In the genomic region with DNA sequence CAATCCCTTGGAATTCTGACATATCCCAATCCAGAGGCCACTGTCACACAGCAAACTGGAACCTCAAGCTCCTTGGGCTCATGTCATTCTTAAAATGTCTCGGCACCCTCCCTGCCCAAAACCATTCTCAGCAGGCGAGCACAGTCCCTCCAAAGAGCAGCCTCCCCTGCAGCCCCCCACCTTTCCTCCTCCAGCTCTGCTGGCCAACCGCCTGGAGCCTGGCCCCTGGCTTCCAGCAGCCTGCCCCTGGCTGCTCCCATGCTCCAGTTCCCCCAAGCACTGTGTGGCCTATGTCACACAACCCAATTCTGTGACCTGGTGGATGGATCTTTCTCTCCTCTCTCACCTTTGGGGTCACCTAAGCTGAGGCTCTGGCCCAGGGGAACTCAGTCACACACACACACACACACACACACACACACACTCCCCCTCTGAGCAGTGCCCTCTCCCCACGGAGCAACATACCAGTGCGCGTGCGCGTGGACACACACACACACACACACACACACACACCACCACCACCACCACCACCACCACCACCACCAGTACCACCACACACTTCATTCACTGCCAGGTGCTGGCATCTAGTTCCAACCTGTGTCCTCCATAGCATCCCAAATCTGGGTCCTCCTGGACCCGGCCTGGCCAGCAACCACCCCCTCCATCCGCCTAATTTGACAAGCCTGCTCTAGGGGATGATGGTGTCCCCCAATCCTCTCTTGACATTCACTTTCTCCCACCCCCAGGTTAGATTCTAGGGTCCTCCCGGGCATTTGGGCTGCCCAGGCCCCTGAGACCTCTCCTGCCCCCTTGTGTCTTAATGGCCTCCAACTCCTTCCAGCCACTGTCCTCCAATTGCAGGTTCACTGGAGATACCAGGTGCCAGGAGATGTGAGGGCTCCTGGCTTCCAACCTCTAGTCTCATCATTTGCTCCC, we compare ENCODE assay signal across 8 mouse cellular contexts. TPM values are rescaled to one million over a fixed set of nuclear protein-coding genes. Genes with fewer than 3 reads are reported as not detected.
DNase-seq lines count a peak whose midpoint lies in the region; ATAC-seq and TF ChIP-seq lines count a peak whose summit lies in the region.

No protein-coding gene starts in this region.

- peaks cover 14% of the 10 kb centered on the region for H3K4me1 ChIP-seq in testis, adult 2 months (ENCODE audit: control insufficient read depth, insufficient read depth, low read length)
- H3K4me1 ChIP-seq in limb, embryonic 12.5 days (replicated peaks) = peaks cover 31% of the 10 kb centered on the region
- no peaks in the 10 kb centered on the region; the same call in 1 of the 2 replicates for H3K4me1 ChIP-seq in stomach, postnatal 0 days (replicated peaks; ENCODE audit: control insufficient read depth, insufficient read depth)

- peak overlapping the region; percentile 78 for H3K4me2 ChIP-seq in limb, embryonic 12.5 days
- H3K4me2 ChIP-seq in stomach, postnatal 0 days (replicated peaks; ENCODE audit: low read depth) = peak overlapping the region; percentile 63

- no peak for TF ChIP-seq EP300 in stomach, postnatal 0 days (optimal IDR thresholded peaks at IDR 0.05)

- no peak overlapping the region for H3K27ac ChIP-seq in testis, adult 2 months (ENCODE audit: control insufficient read depth, insufficient read depth, low read depth, low read length)
- peak overlapping the region; percentile 82 for H3K27ac ChIP-seq in limb, embryonic 12.5 days
- no peak overlapping the region for H3K27ac ChIP-seq in stomach, postnatal 0 days (replicated peaks)

- DNase-seq in cerebellum, postnatal 4 days (ENCODE audit: low spot score in 2 of 2) = no peak
- no peak for DNase-seq in testis, postnatal 10 days (ENCODE audit: low spot score)
- no peak for DNase-seq in stomach, postnatal 0 days (ENCODE audit: low spot score)
- DNase-seq in lung, postnatal 4 days = no peak
- DNase-seq in testis, postnatal 14 days (ENCODE audit: low spot score) = no peak

- H3K9me3 ChIP-seq in limb, embryonic 12.5 days = no peaks in the 10 kb centered on the region
- no peaks in the 10 kb centered on the region for H3K9me3 ChIP-seq in stomach, postnatal 0 days (ENCODE audit: control insufficient read depth, low read length)

- H3K9ac ChIP-seq in limb, embryonic 12.5 days (replicated peaks) = peak overlapping the region; percentile 87
- H3K9ac ChIP-seq in stomach, postnatal 0 days (ENCODE audit: low read length) = peak overlapping the region; percentile 70

- H3K36me3 ChIP-seq in testis, adult 2 months (ENCODE audit: control insufficient read depth, insufficient read depth, low read length) = no peaks in the 10 kb centered on the region
- H3K36me3 ChIP-seq in limb, embryonic 12.5 days = no peaks in the 10 kb centered on the region
- no peaks in the 10 kb centered on the region for H3K36me3 ChIP-seq in stomach, postnatal 0 days (ENCODE audit: control insufficient read depth, insufficient read depth, low read length)

- WGBS in limb, embryonic 12.5 days = 68% methylated on average over 11 of the region's 11 CpGs
- 72% methylated on average over 11 of the region's 11 CpGs for WGBS in stomach, postnatal 0 days

- no peak for TF ChIP-seq POLR2A in testis, adult 2 months (IDR thresholded peaks at IDR 0.05; ENCODE audit: control insufficient read depth, low read depth, low read length)

- no peaks in the 10 kb centered on the region for H3K27me3 ChIP-seq in testis, adult 2 months (ENCODE audit: control insufficient read depth, insufficient read depth, low read length)
- H3K27me3 ChIP-seq in limb, embryonic 12.5 days = no peaks in the 10 kb centered on the region
- H3K27me3 ChIP-seq in stomach, postnatal 0 days (ENCODE audit: control insufficient read depth, insufficient read depth, low read length) = no peaks in the 10 kb centered on the region

- H3K4me3 ChIP-seq in testis, adult 2 months (ENCODE audit: control insufficient read depth, low read depth, low read length) = peak overlapping the region; percentile 61
- H3K4me3 ChIP-seq in limb, embryonic 12.5 days (replicated peaks) = peak overlapping the region; percentile 73
- peak overlapping the region; percentile 52 for H3K4me3 ChIP-seq in stomach, postnatal 0 days (ENCODE audit: low read depth, low read length)

- TF ChIP-seq CTCF in testis, adult 2 months (IDR thresholded peaks at IDR 0.05; ENCODE audit: control insufficient read depth, insufficient read depth, insufficient replicate concordance, low read depth, low read length) = no peak
- TF ChIP-seq CTCF in stomach, postnatal 0 days (IDR thresholded peaks at IDR 0.05; ENCODE audit: low read depth) = peak; percentile 37; the same call in 1 of the 2 replicates

- peak; percentile 32; the same call in 1 of the 2 replicates for ATAC-seq in cerebellum, adult (ENCODE audit: insufficient number of reproducible peaks, low FRiP score, low TSS enrichment)
- no peak; the same call in 1 of the 2 replicates for ATAC-seq in limb, embryonic 12.5 days (ENCODE audit: insufficient number of reproducible peaks, insufficient read depth, low FRiP score, low TSS enrichment, low read depth)
- ATAC-seq in stomach, postnatal 0 days (ENCODE audit: low FRiP score, low TSS enrichment) = no peak

RNA-seq across cellular contexts. Expression of gene Stx4a, which starts 0.6 kb away (rescaled TPM):
- polyA plus RNA-seq in testis, adult 2 months (2012; rRNA removed) = 18.3 and 19.4 TPM in 2 replicates
- polyA plus RNA-seq in limb, embryonic 12.5 days (2016; fragmentation: Nextera tagmentation; extraction: Ambion mirVana) = 31.8 and 41.5 TPM in 2 replicates
- polyA plus RNA-seq in stomach, postnatal 0 days (2015; fragmentation: Nextera tagmentation; extraction: Ambion mirVana) = 28.4 and 28.8 TPM in 2 replicates

RNA-seq across cellular contexts. Expression of gene Stx1b, which starts 0.8 kb away (rescaled TPM):
- polyA plus RNA-seq in testis, adult 2 months (2012; rRNA removed) = 2.2 and 2.4 TPM in 2 replicates
- polyA plus RNA-seq in limb, embryonic 12.5 days (2016; fragmentation: Nextera tagmentation; extraction: Ambion mirVana) = 8.4 and 9.3 TPM in 2 replicates
- 0.80 and 1.2 TPM in 2 replicates for polyA plus RNA-seq in stomach, postnatal 0 days (2015; fragmentation: Nextera tagmentation; extraction: Ambion mirVana)

RNA-seq across cellular contexts. Expression of gene Hsd3b7, which starts 23.1 kb away (rescaled TPM):
- polyA plus RNA-seq in testis, adult 2 months (2012; rRNA removed) = 6.1 and 7.1 TPM in 2 replicates
- polyA plus RNA-seq in limb, embryonic 12.5 days (2016; fragmentation: Nextera tagmentation; extraction: Ambion mirVana) = 9.5 and 9.8 TPM in 2 replicates
- polyA plus RNA-seq in stomach, postnatal 0 days (2015; fragmentation: Nextera tagmentation; extraction: Ambion mirVana) = 31.7 and 32.3 TPM in 2 replicates

RNA-seq across cellular contexts. Expression of gene Gm49388, which starts 38.1 kb away (rescaled TPM):
- not detected in 2 replicates for polyA plus RNA-seq in testis, adult 2 months (2012; rRNA removed)
- not detected in 2 replicates for polyA plus RNA-seq in limb, embryonic 12.5 days (2016; fragmentation: Nextera tagmentation; extraction: Ambion mirVana)
- polyA plus RNA-seq in stomach, postnatal 0 days (2015; fragmentation: Nextera tagmentation; extraction: Ambion mirVana) = not detected in 2 replicates

RNA-seq across cellular contexts. Expression of gene Setd1a, which starts 47.0 kb away (rescaled TPM):
- 15.9 and 18.2 TPM in 2 replicates for polyA plus RNA-seq in testis, adult 2 months (2012; rRNA removed)
- polyA plus RNA-seq in limb, embryonic 12.5 days (2016; fragmentation: Nextera tagmentation; extraction: Ambion mirVana) = 24.7 and 25.2 TPM in 2 replicates
- polyA plus RNA-seq in stomach, postnatal 0 days (2015; fragmentation: Nextera tagmentation; extraction: Ambion mirVana) = 6.9 and 8.0 TPM in 2 replicates
